Comparison of ENCODE assay signal across 21 mouse cellular contexts in genomic region chr1:63255101-63255500, GRCm38 (mm10). TPM values are rescaled to one million over a fixed set of nuclear protein-coding genes. Genes with fewer than 3 reads are reported as not detected.
DNase-seq lines count a peak whose midpoint lies in the region; ATAC-seq and TF ChIP-seq lines count a peak whose summit lies in the region.
"Had no signal": no experiment of that assay in that cellular context is flagged by ENCODE, and none has a peak within 500 bp of the region (broad histone marks: within the 10 kb centered on the region; RNA-seq: fewer than 3 reads in every experiment).

No protein-coding gene starts in this region.

- no peak for TF ChIP-seq CTCF in cerebellum, adult 2 months (IDR thresholded peaks at IDR 0.05; ENCODE audit: borderline replicate concordance, insufficient read depth, low read depth, low read length)

- no peaks in the 10 kb centered on the region for H3K36me3 ChIP-seq in neural tube, embryonic 11.5 days (ENCODE audit: control insufficient read depth, insufficient read depth, low read length)
- no peaks in the 10 kb centered on the region for H3K36me3 ChIP-seq in midbrain, embryonic 10.5 days
- H3K36me3 ChIP-seq in neural tube, embryonic 13.5 days = no peaks in the 10 kb centered on the region
- H3K36me3 ChIP-seq: embryonic facial prominence, embryonic 15.5 days; liver, embryonic 13.5 days had no signal

- no peak for TF ChIP-seq POLR2A in cerebellum, adult 2 months (IDR thresholded peaks at IDR 0.05; ENCODE audit: borderline replicate concordance, insufficient read depth, low read length)

- H3K9ac ChIP-seq in neural tube, embryonic 11.5 days (ENCODE audit: low read length) = no peak overlapping the region
- no peak overlapping the region for H3K9ac ChIP-seq in neural tube, embryonic 13.5 days
- H3K9ac ChIP-seq: embryonic facial prominence, embryonic 15.5 days; liver, embryonic 13.5 days had no signal

- no peak overlapping the region for H3K4me2 ChIP-seq in neural tube, embryonic 11.5 days (ENCODE audit: low read depth)
- H3K4me2 ChIP-seq in neural tube, embryonic 13.5 days = no peak overlapping the region
- H3K4me2 ChIP-seq: embryonic facial prominence, embryonic 15.5 days; liver, embryonic 13.5 days had no signal

- H3K27ac ChIP-seq in neural tube, embryonic 11.5 days (ENCODE audit: low read depth, low read length) = no peak overlapping the region
- H3K27ac ChIP-seq in midbrain, embryonic 10.5 days (replicated peaks) = 0 out of 2 replicates have a peak overlapping the region, but pooled peaks have one; percentile 14
- 0 out of 2 replicates have a peak overlapping the region, but pooled peaks have one; percentile 67 for H3K27ac ChIP-seq in neural tube, embryonic 13.5 days (replicated peaks)
- H3K27ac ChIP-seq in cerebellum, adult 2 months (ENCODE audit: insufficient read depth, low read length) = no peak overlapping the region
- H3K27ac ChIP-seq: embryonic facial prominence, embryonic 15.5 days; liver, embryonic 13.5 days had no signal

- peak; percentile 28 for DNase-seq in embryo, embryonic 10.5 days (ENCODE audit: low spot score)
- no peak for DNase-seq in embryo, embryonic 10 days (ENCODE audit: low spot score)
- DNase-seq in neural tube, embryonic 11.5 days (ENCODE audit: low spot score) = peak; percentile 14
- no peak for DNase-seq in neural tube, embryonic 10.5 days (ENCODE audit: extremely low spot score, low spot score)
- no peak for DNase-seq in midbrain, embryonic 10.5 days (ENCODE audit: low spot score)
- DNase-seq in adrenal gland, postnatal 4 days (ENCODE audit: low spot score in 2 of 2) = no peak
- DNase-seq in cerebellum, adult 2 months = no peak
- DNase-seq: cerebellum, adult 18-20 months; gastrocnemius, postnatal 25 days; heart, postnatal 10 days; kidney, adult 9 months; liver, embryonic 13.5 days; spleen, adult 18-20 months; thymus, adult 2 months had no signal

- WGBS in neural tube, embryonic 11.5 days = 28% methylated on average over 4 of the region's 4 CpGs
- WGBS in midbrain, embryonic 10.5 days = 12% methylated on average over 4 of the region's 4 CpGs
- WGBS in neural tube, embryonic 13.5 days = 13% methylated on average over 4 of the region's 4 CpGs
- WGBS in cerebellum, adult 2 months = 30% methylated on average over 4 of the region's 4 CpGs

- peaks cover 80% of the 10 kb centered on the region for H3K27me3 ChIP-seq in neural tube, embryonic 11.5 days (ENCODE audit: control insufficient read depth, insufficient read depth, low read length)
- H3K27me3 ChIP-seq in midbrain, embryonic 10.5 days (ENCODE audit: low read depth, poor library complexity, severe bottlenecking) = peaks cover 98% of the 10 kb centered on the region
- H3K27me3 ChIP-seq in neural tube, embryonic 13.5 days = peaks cover 95% of the 10 kb centered on the region
- peaks cover 9% of the 10 kb centered on the region; the same call in 1 of the 2 replicates for H3K27me3 ChIP-seq in cerebellum, adult 2 months (ENCODE audit: control insufficient read depth, insufficient read depth, low read length)

- H3K4me3 ChIP-seq in neural tube, embryonic 11.5 days (ENCODE audit: low read depth, low read length) = no peak overlapping the region
- no peak overlapping the region for H3K4me3 ChIP-seq in midbrain, embryonic 10.5 days
- H3K4me3 ChIP-seq in neural tube, embryonic 13.5 days = no peak overlapping the region
- H3K4me3 ChIP-seq in cerebellum, adult 2 months (replicated peaks; ENCODE audit: insufficient read depth, low read depth, low read length) = no peak overlapping the region
- H3K4me3 ChIP-seq: embryonic facial prominence, embryonic 15.5 days; liver, embryonic 13.5 days had no signal

- peaks cover 5% of the 10 kb centered on the region; the same call in 1 of the 2 replicates for H3K4me1 ChIP-seq in neural tube, embryonic 11.5 days (ENCODE audit: control insufficient read depth, insufficient read depth, low read length)
- peaks cover 42% of the 10 kb centered on the region for H3K4me1 ChIP-seq in midbrain, embryonic 10.5 days
- peaks cover 23% of the 10 kb centered on the region for H3K4me1 ChIP-seq in neural tube, embryonic 13.5 days (replicated peaks)
- H3K4me1 ChIP-seq in cerebellum, adult 2 months (ENCODE audit: control insufficient read depth, insufficient read depth, low read length) = no peaks in the 10 kb centered on the region
- H3K4me1 ChIP-seq: embryonic facial prominence, embryonic 15.5 days; liver, embryonic 13.5 days had no signal

- ATAC-seq in neural tube, embryonic 11.5 days (ENCODE audit: insufficient read depth, low FRiP score, low TSS enrichment) = no peak
- 0 out of 2 replicates have a peak, but pooled peaks have one; percentile 9 for ATAC-seq in neural tube, embryonic 13.5 days (ENCODE audit: low read depth)
- ATAC-seq: inflammation-experienced regulatory T-cells, adult 6 months had no signal

- H3K9me3 ChIP-seq in neural tube, embryonic 11.5 days (ENCODE audit: control insufficient read depth, low read length) = no peaks in the 10 kb centered on the region
- no peaks in the 10 kb centered on the region for H3K9me3 ChIP-seq in midbrain, embryonic 10.5 days (replicated peaks)
- H3K9me3 ChIP-seq in neural tube, embryonic 13.5 days = no peaks in the 10 kb centered on the region
- H3K9me3 ChIP-seq: embryonic facial prominence, embryonic 15.5 days; liver, embryonic 13.5 days had no signal

RNA-seq across cellular contexts. Expression of gene Zdbf2, which starts 18.0 kb away (rescaled TPM):
- 10.8 and 12.2 TPM in 2 replicates for polyA plus RNA-seq in neural tube, embryonic 11.5 days (2014; fragmentation: Nextera tagmentation; extraction: Ambion mirVana)
- polyA plus RNA-seq in midbrain, embryonic 10.5 days (2016; fragmentation: Nextera tagmentation; extraction: Ambion mirVana) = 18.1 and 19.3 TPM in 2 replicates
- 19.0 and 26.5 TPM in 2 replicates for polyA plus RNA-seq in neural tube, embryonic 13.5 days (2015; fragmentation: Nextera tagmentation; extraction: Ambion mirVana)
- total RNA-seq in adrenal gland, postnatal 4 days (2021) = 10 to 100 TPM; 17.7 to 21.8 TPM
- polyA plus RNA-seq in cerebellum, adult 2 months (2012; rRNA removed) = 3.4 and 3.9 TPM in 2 replicates
- total RNA-seq: common myeloid progenitor, adult 5-6 weeks; megakaryocyte progenitor cell, adult 5-6 weeks; MEL had no signal

RNA-seq across cellular contexts. Expression of gene Gpr1, which starts 40.8 kb away (rescaled TPM):
- polyA plus RNA-seq in neural tube, embryonic 11.5 days (2014; fragmentation: Nextera tagmentation; extraction: Ambion mirVana) = 0.41 and 0.45 TPM in 2 replicates
- 0.25 and 0.30 TPM in 2 replicates for polyA plus RNA-seq in midbrain, embryonic 10.5 days (2016; fragmentation: Nextera tagmentation; extraction: Ambion mirVana)
- 0.59 and 1.1 TPM in 2 replicates for polyA plus RNA-seq in neural tube, embryonic 13.5 days (2015; fragmentation: Nextera tagmentation; extraction: Ambion mirVana)
- under 1 TPM; 0.20 to 0.53 TPM for total RNA-seq in adrenal gland, postnatal 4 days (2021)
- 0.20 and 0.36 TPM in 2 replicates for polyA plus RNA-seq in cerebellum, adult 2 months (2012; rRNA removed)
- total RNA-seq: common myeloid progenitor, adult 5-6 weeks; megakaryocyte progenitor cell, adult 5-6 weeks; MEL had no signal
- polyA plus RNA-seq: inflammation-experienced regulatory T-cells, adult 6 months; liver, embryonic 13.5 days; lung, embryonic 16.5 days had no signal

Comparison
In these comparisons a context has a peak if more than half of its experiments do, and no peak if none do; other contexts are left out.
1. DNase-seq: peak in embryo, embryonic 10.5 days (single experiment) and neural tube, embryonic 11.5 days (single experiment); none in embryo, embryonic 10 days (single experiment), neural tube, embryonic 10.5 days (single experiment), midbrain, embryonic 10.5 days (single experiment), adrenal gland, postnatal 4 days (0 of 2) and cerebellum, adult 2 months (0 of 2).
2. H3K27ac ChIP-seq: peak in midbrain, embryonic 10.5 days (single experiment) and neural tube, embryonic 13.5 days (single experiment); none in neural tube, embryonic 11.5 days (single experiment) and cerebellum, adult 2 months (single experiment).